Mouse (Mus musculus) MEL (cell line): ENCODE results near the gene Kcnk3. TPM values are rescaled to one million over a fixed set of nuclear protein-coding genes. Genes with fewer than 3 reads are reported as not detected.

Experiments
- DNase-seq: peaks from one replicate; pipeline ENCODE4 v3.0.0; 2011; ENCODE audit warnings: low read depth, low spot score
- H3K27ac ChIP-seq: 2 replicates; pipeline ENCODE4 v1.5.1; 2012; ENCODE audit warnings: low read depth, mild to moderate bottlenecking, control low read depth, low read length, moderate library complexity; ENCODE audit not compliant: control insufficient read depth
- H3K27me3 ChIP-seq, 2 experiments: fragments of 150-350 bp in 1 of 2; sonication (generic) in 1 of 2; 2 replicates each; pipeline ENCODE4 v1.6.1; 2012; ENCODE audit warnings: low read length in 2 of 2, mild to moderate bottlenecking in 2 of 2, improper control_type of control experiment in 1 of 2, moderate library complexity in 1 of 2; ENCODE audit not compliant: insufficient read depth in 2 of 2, control insufficient read depth in 1 of 2
- H3K36me3 ChIP-seq, 2 experiments: 2 replicates each; pipeline ENCODE4 v1.6.1; 2012 to 2014; ENCODE audit warnings: low read length in 2 of 2, improper control_type of control experiment in 1 of 2, inconsistent platforms in 1 of 2, mild to moderate bottlenecking in 1 of 2; ENCODE audit not compliant: insufficient read depth in 2 of 2, control insufficient read depth in 1 of 2
- H3K4me1 ChIP-seq, 2 experiments: fragments of 150-350 bp in 1 of 2; sonication (generic) in 1 of 2; 2 replicates each; pipeline ENCODE4 v1.6.1; 2012; ENCODE audit warnings: low read length in 2 of 2, improper control_type of control experiment in 1 of 2, mild to moderate bottlenecking in 1 of 2; ENCODE audit not compliant: insufficient read depth in 2 of 2, control insufficient read depth in 1 of 2
- H3K4me3 ChIP-seq, 2 experiments: fragments of 150-350 bp in 1 of 2; sonication (generic) in 1 of 2; 2 replicates each; pipeline ENCODE4 v1.5.1; 2012; ENCODE audit warnings: low read depth in 2 of 2, low read length in 2 of 2, mild to moderate bottlenecking in 2 of 2, moderate library complexity in 2 of 2, control low read depth in 1 of 2, improper control_type of control experiment in 1 of 2; ENCODE audit not compliant: control insufficient read depth in 1 of 2, insufficient read depth in 1 of 2
- H3K79me2 ChIP-seq: 2 replicates; pipeline ENCODE4 v1.6.1; 2012; ENCODE audit warnings: mild to moderate bottlenecking, low read length, moderate library complexity; ENCODE audit not compliant: control insufficient read depth, poor library complexity, insufficient read depth
- H3K9ac ChIP-seq: 2 replicates; pipeline ENCODE4 v1.6.1; 2012; ENCODE audit warnings: low read depth, mild to moderate bottlenecking, control low read depth, low read length, moderate library complexity; ENCODE audit not compliant: control insufficient read depth, poor library complexity, severe bottlenecking
- H3K9me3 ChIP-seq: fragments of 150-350 bp; sonication (generic); replicated peaks from 2 replicates; pipeline ENCODE4 v1.6.1; 2012; ENCODE audit warnings: mild to moderate bottlenecking, low read length, improper control_type of control experiment, moderate library complexity; ENCODE audit not compliant: insufficient read depth
- CHD1 ChIP-seq: IDR thresholded peaks from 2 replicates; pipeline ENCODE4 v1.6.1; 2012; ENCODE audit warnings: low read depth, mild to moderate bottlenecking, inconsistent platforms, low read length, improper control_type of control experiment
- CTCF ChIP-seq, 3 experiments: IDR thresholded peaks in 2 of 3; conservative IDR thresholded peaks in 1 of 3; 2 replicates each; pipeline ENCODE4 v1.5.1; 2011 to 2012; ENCODE audit warnings: low read length in 3 of 3, low read depth in 2 of 3, mild to moderate bottlenecking in 2 of 3, improper control_type of control experiment in 1 of 3, inconsistent platforms in 1 of 3, mixed read lengths in 1 of 3, moderate library complexity in 1 of 3; ENCODE audit not compliant: control insufficient read depth in 1 of 3, insufficient read depth in 1 of 3, poor library complexity in 1 of 3, severe bottlenecking in 1 of 3
- E2F4 ChIP-seq: IDR thresholded peaks from 2 replicates; pipeline ENCODE4 v1.6.1; 2011; ENCODE audit warnings: low read depth, low read length, improper control_type of control experiment, borderline replicate concordance
- ETS1 ChIP-seq: IDR thresholded peaks from 2 replicates; pipeline ENCODE4 v1.6.1; 2012; ENCODE audit warnings: low read depth, mild to moderate bottlenecking, inconsistent platforms, low read length, improper control_type of control experiment, moderate library complexity
- GABPA ChIP-seq: IDR thresholded peaks from 2 replicates; pipeline ENCODE4 v1.6.1; 2012; ENCODE audit warnings: low read depth, mild to moderate bottlenecking, inconsistent platforms, low read length, improper control_type of control experiment, moderate library complexity
- GATA1 ChIP-seq: IDR thresholded peaks from 2 replicates; pipeline ENCODE4 v1.6.1; 2011; ENCODE audit warnings: low read depth, low read length, improper control_type of control experiment
- JUND ChIP-seq: IDR thresholded peaks from 2 replicates; pipeline ENCODE4 v1.6.1; 2011; ENCODE audit warnings: low read depth, mild to moderate bottlenecking, improper control_type of control experiment, low read length
- KAT2A ChIP-seq: conservative IDR thresholded peaks from 2 replicates; pipeline ENCODE4 v1.6.1; 2012; ENCODE audit warnings: low read depth, low read length, improper control_type of control experiment, inconsistent platforms
- MYB ChIP-seq: IDR thresholded peaks from 2 replicates; pipeline ENCODE4 v1.6.1; 2011; ENCODE audit warnings: mild to moderate bottlenecking, low read depth, low read length, improper control_type of control experiment
- MYC ChIP-seq: IDR thresholded peaks from 2 replicates; pipeline ENCODE4 v1.6.1; 2011; ENCODE audit warnings: low read depth, mild to moderate bottlenecking, low read length, improper control_type of control experiment, moderate library complexity
- NRF1 ChIP-seq: IDR thresholded peaks from 2 replicates; pipeline ENCODE4 v1.6.1; 2014; ENCODE audit warnings: low read depth, mild to moderate bottlenecking, inconsistent platforms, low read length, improper control_type of control experiment, moderate library complexity; ENCODE audit not compliant: poor library complexity, insufficient read depth, severe bottlenecking
- POLR2A ChIP-seq, 2 experiments: IDR thresholded peaks; 2 replicates each; pipeline ENCODE4 v1.6.1; 2011 to 2012; ENCODE audit warnings: low read length in 2 of 2, mild to moderate bottlenecking in 2 of 2, control low read depth in 1 of 2, improper control_type of control experiment in 1 of 2, low read depth in 1 of 2, moderate library complexity in 1 of 2; ENCODE audit not compliant: control insufficient read depth in 1 of 2, insufficient read depth in 1 of 2, poor library complexity in 1 of 2
- RAD21 ChIP-seq: IDR thresholded peaks from 2 replicates; pipeline ENCODE4 v1.6.1; 2011; ENCODE audit warnings: mild to moderate bottlenecking, low read depth, low read length, improper control_type of control experiment
- RCOR1 ChIP-seq: IDR thresholded peaks from 2 replicates; pipeline ENCODE4 v1.6.1; 2012; ENCODE audit warnings: low read depth, mild to moderate bottlenecking, inconsistent platforms, low read length, improper control_type of control experiment
- SMC3 ChIP-seq: IDR thresholded peaks from 2 replicates; pipeline ENCODE4 v1.6.1; 2011; ENCODE audit warnings: low read depth, low read length, improper control_type of control experiment
- TAL1 ChIP-seq: IDR thresholded peaks from 2 replicates; pipeline ENCODE4 v1.6.1; 2012; ENCODE audit warnings: mild to moderate bottlenecking, inconsistent platforms, low read length, moderate library complexity, mixed read lengths
- TBP ChIP-seq: IDR thresholded peaks from 2 replicates; pipeline ENCODE4 v1.8.0; 2011; ENCODE audit warnings: low read depth, low read length, improper control_type of control experiment
- USF1 ChIP-seq: IDR thresholded peaks from 2 replicates; pipeline ENCODE4 v1.6.1; 2014; ENCODE audit warnings: low read depth, mild to moderate bottlenecking, inconsistent platforms, low read length, improper control_type of control experiment, moderate library complexity
- USF2 ChIP-seq, 2 experiments: IDR thresholded peaks; 2 replicates each; pipeline ENCODE4 v1.6.1; 2011 to 2012; ENCODE audit warnings: improper control_type of control experiment in 2 of 2, low read length in 2 of 2, borderline replicate concordance in 1 of 2, inconsistent platforms in 1 of 2, low read depth in 1 of 2, mild to moderate bottlenecking in 1 of 2; ENCODE audit not compliant: insufficient read depth in 1 of 2
- ZKSCAN1 ChIP-seq: IDR thresholded peaks from 2 replicates; pipeline ENCODE4 v1.6.1; 2012; ENCODE audit warnings: low read depth, mild to moderate bottlenecking, inconsistent platforms, low read length, improper control_type of control experiment, moderate library complexity
- ZNF384 ChIP-seq: IDR thresholded peaks from 2 replicates; pipeline ENCODE4 v1.6.1; 2012; ENCODE audit warnings: low read depth, mild to moderate bottlenecking, inconsistent platforms, low read length, improper control_type of control experiment
- polyA plus RNA-seq, 2 experiments: library from polyadenylated mRNA; stranded (reverse) in 1 of 2; unstranded in 1 of 2; fragments of >175 nt in 1 of 2; fragments of >200 nt in 1 of 2; gene quantifications; 2 replicates each; pipeline versions ENCODE4 v1.2.1 to v1.2.4; 2012; ENCODE audit warnings: low replicate concordance in 2 of 2, low read depth in 1 of 2; ENCODE audit not compliant: insufficient read length in 2 of 2, insufficient read depth in 1 of 2, missing spikeins in 1 of 2
- total RNA-seq: library from RNA; depleted of rRNA; stranded (reverse); fragments of 300-350 nt; gene quantifications from 2 replicates; pipeline ENCODE4 v1.2.3, GENCODE M21; 2012

The Kcnk3 gene
- total and polyA plus RNA-seq, 3 experiments: not detected

DNA sequence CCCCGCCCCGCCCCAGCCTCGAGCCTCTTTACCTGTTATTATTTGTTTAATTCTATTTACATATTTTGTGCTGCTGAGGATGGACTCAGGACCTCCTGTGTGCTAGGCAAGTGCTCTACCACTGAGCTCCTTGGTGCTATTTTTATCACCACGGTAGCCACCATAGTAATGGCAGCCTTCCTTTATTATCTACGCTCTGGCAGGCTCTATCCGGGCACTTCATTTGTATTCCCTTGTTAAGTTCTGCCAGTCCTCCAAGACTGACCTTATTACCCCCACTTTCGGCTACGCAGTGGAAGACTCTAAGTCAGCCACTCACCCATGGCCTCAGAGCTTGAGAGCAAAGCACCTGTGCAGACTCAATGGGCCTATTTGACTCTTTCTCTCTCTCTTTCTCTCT lies 3.8 kb downstream of the Kcnk3 start:
- Histone ChIP-seq H3K27me3 (peaks cover 12 to 16% of the 10 kb centered on the region in 2 experiments), H3K4me1 (no peaks in the 10 kb centered on the region)

DNA sequence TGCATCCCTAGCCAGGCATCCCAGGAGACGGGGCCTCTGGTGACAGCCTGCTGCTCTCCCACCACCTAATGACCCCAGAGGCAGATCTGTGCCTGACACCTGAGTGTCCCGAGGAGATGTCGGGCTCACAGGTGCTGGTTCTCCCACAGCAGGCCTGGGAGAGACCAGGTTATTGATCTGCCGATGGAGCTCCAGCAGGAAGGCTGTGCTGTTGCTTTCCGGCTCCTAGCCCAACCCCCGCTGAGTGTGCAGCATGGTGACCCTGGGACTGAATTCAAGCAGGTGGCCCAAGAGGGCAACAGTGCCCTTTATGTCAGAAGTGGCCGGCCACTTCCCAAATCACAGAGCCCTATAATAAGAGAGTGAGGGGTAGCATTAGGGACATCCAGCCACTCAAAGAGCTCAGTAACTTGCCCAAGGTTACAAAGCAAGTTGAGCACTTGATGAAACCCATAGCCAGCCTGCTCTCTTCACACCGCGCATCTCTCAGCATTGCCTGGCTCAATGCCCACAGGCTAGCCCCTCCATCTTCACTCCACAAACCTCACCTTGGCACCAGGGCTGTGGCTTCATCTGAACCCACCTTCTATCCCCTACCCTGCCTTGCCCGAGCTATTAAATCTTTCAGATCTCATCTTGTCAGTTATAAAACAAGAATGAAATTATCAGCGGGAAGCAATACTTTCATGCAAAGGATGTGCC lies 4.5 kb downstream of the Kcnk3 start:
- Histone ChIP-seq H3K27ac (no peak overlapping the region), H3K27me3 (peaks cover 14 to 22% of the 10 kb centered on the region in 2 experiments), H3K4me1 (no peaks in the 10 kb centered on the region), H3K4me3 (no peak overlapping the region)
- TF ChIP-seq RAD21: no peak
- TF ChIP-seq NRF1: no peak
- TF ChIP-seq MYB: no peak
- no peak for TF ChIP-seq ETS1
- no peak for TF ChIP-seq JUND
- TF ChIP-seq E2F4: no peak
- no peak for TF ChIP-seq SMC3
- no peak for TF ChIP-seq RCOR1
- TF ChIP-seq GATA1: no peak
- no peak for TF ChIP-seq CTCF (IDR thresholded peaks at IDR 0.05 in 2 of 3, conservative IDR thresholded peaks at IDR 0.05 in 1 of 3; ENCODE audit: control insufficient read depth in 1 of 3, insufficient read depth in 1 of 3, low read depth in 2 of 3, low read length in 3 of 3, poor library complexity in 1 of 3, severe bottlenecking in 1 of 3)
- TF ChIP-seq POLR2A (IDR thresholded peaks at IDR 0.05; ENCODE audit: control insufficient read depth in 1 of 2, insufficient read depth in 1 of 2, low read depth in 1 of 2, low read length in 2 of 2, poor library complexity in 1 of 2): no peak
- no peak for TF ChIP-seq ZKSCAN1
- no peak for TF ChIP-seq USF1
- TF ChIP-seq CHD1: no peak
- TF ChIP-seq, all 39 proteins: peak for 0
- no peak for DNase-seq
- no peaks in the 10 kb centered on the region for H3K36me3 ChIP-seq
- H3K9me3 ChIP-seq: no peaks in the 10 kb centered on the region
- no peaks in the 10 kb centered on the region for H3K79me2 ChIP-seq
- H3K9ac ChIP-seq: no peak overlapping the region

More for the DNA sequence above, 3.8 kb downstream of the Kcnk3 start:
- no peaks in the 10 kb centered on the region for H3K36me3 ChIP-seq
- no peaks in the 10 kb centered on the region for H3K9me3 ChIP-seq
- H3K4me3 ChIP-seq: no peak overlapping the region
- H3K9ac ChIP-seq: no peak overlapping the region
- no peak for DNase-seq
- H3K27ac ChIP-seq: no peak overlapping the region
- TF ChIP-seq E2F4: no peak
- no peak for TF ChIP-seq MYC
- no peak for TF ChIP-seq SMC3
- no peak for TF ChIP-seq TAL1
- no peak for TF ChIP-seq GABPA
- TF ChIP-seq USF2 (IDR thresholded peaks at IDR 0.05; ENCODE audit: borderline replicate concordance in 1 of 2, insufficient read depth in 1 of 2, low read depth in 1 of 2, low read length in 2 of 2): no peak
- TF ChIP-seq KAT2A: no peak
- TF ChIP-seq TBP: no peak
- no peak for TF ChIP-seq ZNF384
- TF ChIP-seq, all 39 proteins: peak for 0
- H3K79me2 ChIP-seq: no peaks in the 10 kb centered on the region
